Mouse (Mus musculus): Measurements from ENCODE around the gene Zfp672. TPM values are rescaled to one million over a fixed set of nuclear protein-coding genes. Genes with fewer than 3 reads are reported as not detected.

The Zfp672 gene
- total RNA-seq, 2 experiments from 2014 or later: 47.7 to 52.0 TPM

DNA sequence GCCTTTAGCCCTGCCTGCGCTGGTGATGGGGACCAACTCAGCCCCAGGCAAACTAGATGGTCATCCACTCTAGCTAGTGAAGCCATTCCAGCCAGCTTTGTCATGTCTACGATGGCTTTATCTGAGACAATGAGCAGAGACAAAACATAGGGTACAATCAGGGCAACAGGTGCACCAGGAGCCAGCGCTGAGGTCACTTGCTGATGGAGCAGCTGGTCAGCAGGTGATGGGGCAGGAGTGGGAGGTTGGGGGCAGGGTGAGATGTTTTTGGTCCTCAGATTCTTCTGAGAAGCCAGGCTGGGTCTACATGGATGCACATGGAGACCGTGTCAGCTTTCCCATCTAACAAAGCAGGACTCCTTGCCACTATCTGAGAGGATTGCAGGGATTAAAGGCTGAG is 39.3 kb downstream of the Zfp672 start:
- DNase-seq (ENCODE audit: low spot score in 2 of 2): no peak

DNA sequence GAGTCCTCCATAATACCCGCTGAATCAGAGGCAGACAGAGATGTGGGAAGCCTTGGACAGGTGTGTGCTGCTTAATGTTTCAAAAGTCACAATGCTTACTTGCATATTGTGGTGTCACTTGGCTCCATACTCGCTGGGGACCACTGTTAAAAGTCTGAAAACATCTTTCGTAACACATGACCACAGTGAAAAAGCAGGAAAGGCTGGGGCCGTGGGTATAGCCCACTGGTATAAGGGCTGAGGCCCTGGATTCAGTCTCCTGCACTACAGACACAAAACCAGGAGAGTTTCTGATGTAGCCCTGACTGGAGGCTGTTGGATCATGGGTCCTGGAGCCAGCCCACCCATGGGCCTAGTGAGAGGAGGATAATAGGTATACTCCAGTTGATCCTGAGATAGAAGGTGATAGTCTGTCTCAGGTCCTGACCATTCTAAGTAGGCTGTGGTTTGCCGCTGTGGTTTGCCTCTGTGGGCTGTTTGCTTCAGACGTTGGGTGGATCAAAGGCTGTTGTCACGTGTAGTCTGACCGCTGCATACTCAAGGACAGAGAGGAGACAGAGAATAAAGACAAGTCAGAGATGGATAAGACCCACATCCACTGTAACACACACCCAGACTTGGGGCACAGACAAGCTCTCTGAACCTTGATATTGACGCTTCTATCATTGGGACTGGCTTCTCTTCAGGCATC is 40.0 kb downstream of the Zfp672 start:
- no peak for DNase-seq (ENCODE audit: low spot score in 2 of 2)

DNA sequence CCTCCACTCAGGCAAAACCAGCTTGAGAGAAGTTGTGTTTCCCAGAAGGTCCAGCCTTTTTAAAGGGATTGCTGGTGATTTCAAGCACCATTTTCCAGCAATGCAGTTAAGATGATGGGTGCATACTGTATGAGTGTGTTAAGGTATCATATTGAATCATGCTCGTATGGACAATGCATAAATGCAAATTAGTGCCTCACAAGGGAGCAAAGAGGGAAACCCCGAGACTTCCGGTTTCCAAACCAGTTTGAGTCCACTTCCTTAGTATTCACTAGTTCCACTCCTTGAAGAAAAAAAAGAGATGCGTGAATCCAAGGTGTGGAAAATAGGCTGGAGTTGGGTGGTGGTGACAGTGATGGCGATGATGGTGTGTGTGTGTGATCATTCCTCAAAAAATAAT is 47.6 kb downstream of the Zfp672 start:
- DNase-seq (ENCODE audit: low spot score in 2 of 2): no peak

DNA sequence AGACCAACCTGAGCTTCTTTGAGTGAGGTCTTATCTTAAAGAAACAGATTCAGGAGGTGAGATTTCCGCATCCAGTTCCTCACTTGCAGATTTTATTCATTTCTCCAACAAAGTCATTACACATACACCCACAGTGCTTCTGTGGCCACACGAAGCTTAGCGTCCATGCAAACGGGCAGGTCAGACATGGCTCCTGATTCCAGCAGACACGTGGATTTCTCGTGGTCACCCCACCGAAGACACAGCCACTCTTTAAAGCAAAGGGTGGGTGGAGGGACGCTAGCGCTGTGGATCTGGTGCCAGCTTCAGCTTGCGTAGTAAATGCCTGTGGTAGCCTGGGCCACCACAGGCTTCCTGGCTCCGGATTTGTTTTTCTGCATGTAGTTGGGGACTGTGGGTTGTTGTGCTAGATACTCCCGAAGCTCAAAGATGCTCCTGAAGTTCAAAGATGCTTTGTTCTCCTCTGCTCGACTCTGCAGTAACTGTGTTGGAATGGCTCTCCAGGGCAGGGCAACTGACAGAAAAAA is 48.1 kb downstream of the Zfp672 start:
- DNase-seq (ENCODE audit: low spot score in 2 of 2): no peak

DNA sequence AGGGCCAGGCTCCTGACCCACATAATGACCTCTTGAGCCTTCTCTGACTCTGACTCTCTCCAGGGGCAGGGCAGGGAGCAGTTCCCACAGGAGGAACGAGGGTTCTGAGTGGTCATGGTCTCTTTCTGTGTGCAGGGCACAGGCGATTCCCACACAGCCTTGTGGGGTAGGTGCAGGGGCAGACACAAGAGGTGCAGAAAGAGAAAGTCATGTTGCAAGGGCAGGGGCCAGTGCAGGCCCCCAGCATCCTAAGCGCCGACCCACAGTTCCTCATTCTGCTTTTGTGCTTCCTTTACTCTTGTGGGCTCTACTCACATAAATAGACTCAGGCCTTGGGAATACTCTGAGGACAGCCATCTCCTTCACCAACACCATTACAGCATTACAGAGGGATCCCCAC is 54.4 kb downstream of the Zfp672 start:
- DNase-seq (ENCODE audit: low spot score in 2 of 2): no peak

DNA sequence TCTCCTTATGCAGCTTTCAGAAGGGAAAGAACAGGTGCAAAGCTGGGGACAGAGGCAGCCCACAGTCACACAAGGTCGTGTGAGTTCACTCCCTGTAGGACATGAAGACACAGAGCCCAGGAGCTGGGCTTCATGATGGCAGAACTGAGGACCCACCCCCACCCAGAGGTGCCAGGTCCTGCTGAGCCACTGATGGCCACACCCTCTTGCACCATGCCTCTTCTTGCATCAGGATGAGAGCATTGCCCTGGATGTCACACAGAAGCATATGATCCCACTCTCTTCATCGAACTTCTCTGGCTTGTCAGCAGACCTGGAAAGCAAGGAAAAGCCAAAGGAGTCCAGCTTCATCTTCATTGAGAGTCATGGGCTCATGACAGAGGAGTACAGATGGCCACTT is 55.6 kb downstream of the Zfp672 start, which contains the start of gene 4930438A08Rik:
4930438A08Rik (plus strand) TSS at position 228 of the 400 bp plus-strand sequence.
- DNase-seq (ENCODE audit: low spot score in 2 of 2): no peak

DNA sequence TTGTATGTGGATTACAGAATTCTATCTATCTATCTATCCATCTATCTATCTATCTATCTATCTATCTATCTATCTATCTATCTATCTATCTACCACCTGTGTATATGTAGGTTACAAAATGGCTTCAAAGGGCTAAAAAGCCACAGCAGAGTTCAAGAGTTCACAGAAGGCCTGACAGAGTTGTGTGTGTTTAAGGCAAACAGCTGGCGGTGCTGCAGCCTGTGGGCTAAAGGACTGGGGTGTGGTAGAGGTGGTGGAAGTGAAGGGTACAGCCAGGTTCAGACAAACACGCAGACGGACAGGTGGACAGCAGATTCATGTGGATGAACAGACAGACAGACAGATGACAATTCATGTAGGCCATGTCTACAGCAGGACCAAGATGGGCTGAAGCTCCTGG is 61.9 kb downstream of the Zfp672 start:
- no peak for DNase-seq (ENCODE audit: low spot score in 2 of 2)

Other genes starting within 250 kb of the Zfp672 start
- gene Gm12248, start 237.2 kb downstream of the Zfp672 start, total RNA-seq (2021): not detected
- 10 to 100 TPM; 48.2 to 50.3 TPM for gene Cnot8, start 226.2 kb downstream of the Zfp672 start, total RNA-seq (2021)
- gene Gemin5, start 161.8 kb downstream of the Zfp672 start, total RNA-seq (2021): 10 to 100 TPM; 17.7 to 20.3 TPM
- 10 to 100 TPM; 30.7 to 34.4 TPM for gene Mrpl22, start 158.7 kb downstream of the Zfp672 start, total RNA-seq (2021)
- gene Igtp, start 130.8 kb downstream of the Zfp672 start, total RNA-seq (2021): 1 to 10 TPM in 1 of 2 experiments, under 1 TPM in 1; 0.97 to 1.3 TPM
- 1 to 10 TPM; 1.7 to 1.9 TPM for gene Irgm2, start 130.7 kb downstream of the Zfp672 start, total RNA-seq (2021)
- not detected for gene 4930438A08Rik, start 55.5 kb downstream of the Zfp672 start, total RNA-seq (2021)
- gene Zfp692, start 23.3 kb downstream of the Zfp672 start, total RNA-seq (2021): 10 to 100 TPM; 20.1 to 20.2 TPM
- gene Sh3bp5l, start 385 bp upstream of the Zfp672 start, total RNA-seq (2021): 10 to 100 TPM; 67.1 to 69.3 TPM
- under 1 TPM in 1 of 2 experiments, not detected in 1; 0.37 TPM for gene Lypd8, start 48.7 kb upstream of the Zfp672 start, total RNA-seq (2021)
- gene 1810065E05Rik, start 90.8 kb upstream of the Zfp672 start, total RNA-seq (2021): not detected
- not detected for gene Gm12253, start 102.2 kb upstream of the Zfp672 start, total RNA-seq (2021)
- not detected for gene Lypd9, start 122.6 kb upstream of the Zfp672 start, total RNA-seq (2021)
- gene Olfr30, start 131.9 kb upstream of the Zfp672 start, total RNA-seq (2021): not detected
- not detected for gene Olfr332, start 162.2 kb upstream of the Zfp672 start, total RNA-seq (2021)
- not detected for gene Olfr331, start 172.2 kb upstream of the Zfp672 start, total RNA-seq (2021)
- not detected for gene Olfr330, start 204.5 kb upstream of the Zfp672 start, total RNA-seq (2021)
- gene Olfr329-ps, start 216.1 kb upstream of the Zfp672 start, total RNA-seq (2021): not detected
- gene Olfr328, start 225.3 kb upstream of the Zfp672 start, total RNA-seq (2021): under 1 TPM in 1 of 2 experiments, not detected in 1; 0.18 TPM
- gene Olfr224, start 240.2 kb upstream of the Zfp672 start, total RNA-seq (2021): not detected
- not detected for gene Olfr325, start 247.4 kb upstream of the Zfp672 start, total RNA-seq (2021)

Data from layer of hippocampus, postnatal 14 days (tissue).